Mouse (Mus musculus): Measurements from ENCODE around the gene Sem1. TPM values are rescaled to one million over a fixed set of nuclear protein-coding genes. Genes with fewer than 3 reads are reported as not detected.
"Not testable (repeated sequence)": the region's sequence is repeated elsewhere in the genome, so short reads cannot be mapped to it uniquely, and the experiment has no call there.

Gene Sem1
- polyA plus RNA-seq, 1 experiment from 2014 or later = 211 TPM

DNA sequence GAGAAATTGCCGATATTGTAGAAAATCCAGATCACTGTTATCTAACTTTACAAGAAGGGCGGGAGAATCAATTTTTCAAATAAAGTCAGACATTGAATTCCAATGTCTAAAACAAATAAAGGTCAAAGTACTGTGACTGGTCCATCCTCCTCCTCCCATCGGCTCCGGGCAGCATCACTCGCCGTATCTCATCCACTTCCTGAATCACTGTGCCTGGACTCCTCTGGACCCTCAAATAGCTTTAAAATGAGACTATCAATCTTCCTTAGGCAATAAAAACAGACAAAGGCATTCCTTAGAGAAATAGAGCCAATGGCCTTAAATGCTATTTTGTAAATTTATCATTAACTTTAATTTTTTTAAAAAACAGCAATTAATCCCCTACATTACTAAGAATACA lies 26.5 kb downstream of the Sem1 start:
- Histone ChIP-seq H3K27me3 (replicated peaks; ENCODE audit: control insufficient read depth, insufficient read depth, low read length) (no peaks in the 10 kb centered on the region), H3K4me1 (replicated peaks; ENCODE audit: control insufficient read depth, insufficient read depth, low read length) (no peaks in the 10 kb centered on the region), H3K4me2 (replicated peaks; ENCODE audit: low read depth) (no peak overlapping the region), H3K36me3 (ENCODE audit: control insufficient read depth, insufficient read depth) (peaks cover 5% of the 10 kb centered on the region; the same call in 1 of the 2 replicates), H3K9ac (ENCODE audit: low read depth, low read length) (no peak overlapping the region), H3K4me3 (ENCODE audit: low read depth, low read length) (no peak overlapping the region), H3K27ac (ENCODE audit: low read depth, low read length) (no peak overlapping the region), H3K9me3 (ENCODE audit: control insufficient read depth) (no peaks in the 10 kb centered on the region)
- no peak for ATAC-seq
- WGBS = 80% methylated on average over 6 of the region's 6 CpGs
- TF ChIP-seq CTCF (IDR thresholded peaks at IDR 0.05; ENCODE audit: low read depth) = no peak

DNA sequence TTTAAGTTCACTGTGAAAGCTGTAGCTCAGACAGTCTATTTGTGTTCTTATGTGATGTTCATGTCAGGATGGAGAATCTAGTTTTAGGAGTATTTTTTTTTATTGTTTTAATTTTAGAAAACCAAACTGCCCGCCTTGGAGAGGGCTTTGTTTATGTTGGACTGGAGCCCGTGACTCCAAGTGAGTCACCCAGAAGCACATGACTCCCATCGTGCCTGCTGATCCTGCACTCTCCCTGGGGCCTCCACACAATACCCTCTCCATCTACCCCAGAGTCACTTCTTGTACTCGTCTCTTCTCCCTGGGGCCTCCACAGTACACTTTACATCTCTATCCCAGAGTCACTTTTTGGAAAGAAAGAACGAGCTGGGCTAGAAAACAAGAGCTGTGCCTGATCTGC lies 30.5 kb downstream of the Sem1 start:
- WGBS = 49% methylated on average over 5 of the region's 5 CpGs
- H3K36me3 ChIP-seq (ENCODE audit: control insufficient read depth, insufficient read depth) = no peaks in the 10 kb centered on the region
- no peak overlapping the region for H3K4me2 ChIP-seq (replicated peaks; ENCODE audit: low read depth)
- no peaks in the 10 kb centered on the region for H3K4me1 ChIP-seq (replicated peaks; ENCODE audit: control insufficient read depth, insufficient read depth, low read length)
- H3K9me3 ChIP-seq (ENCODE audit: control insufficient read depth) = no peaks in the 10 kb centered on the region
- no peak overlapping the region for H3K4me3 ChIP-seq (ENCODE audit: low read depth, low read length)
- no peak for TF ChIP-seq CTCF (IDR thresholded peaks at IDR 0.05; ENCODE audit: low read depth)
- H3K9ac ChIP-seq (ENCODE audit: low read depth, low read length) = no peak overlapping the region
- no peak for ATAC-seq
- H3K27me3 ChIP-seq (replicated peaks; ENCODE audit: control insufficient read depth, insufficient read depth, low read length) = no peaks in the 10 kb centered on the region
- no peak overlapping the region for H3K27ac ChIP-seq (ENCODE audit: low read depth, low read length)

DNA sequence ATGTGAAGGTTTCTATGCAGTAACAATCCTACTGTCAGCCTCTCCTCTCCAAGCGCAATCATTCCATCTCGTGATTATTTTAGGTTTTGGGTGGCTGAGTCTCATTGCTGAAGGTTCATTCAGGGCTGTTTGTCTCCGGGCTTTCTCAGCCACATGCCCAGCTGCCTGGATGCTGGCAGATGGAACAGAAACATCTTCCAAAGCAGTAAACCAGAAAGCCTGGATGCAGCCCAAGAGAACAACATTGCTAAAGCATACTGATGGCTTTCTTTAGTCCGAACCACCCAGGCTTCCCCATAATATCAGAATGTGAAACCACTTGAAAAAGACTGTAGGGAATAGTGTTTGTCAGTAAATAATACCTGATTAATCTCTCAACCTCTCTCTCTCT lies 34.2 kb downstream of the Sem1 start:
- Histone ChIP-seq H3K4me3 (ENCODE audit: low read depth, low read length) (no peak overlapping the region), H3K27me3 (replicated peaks; ENCODE audit: control insufficient read depth, insufficient read depth, low read length) (no peaks in the 10 kb centered on the region), H3K27ac (ENCODE audit: low read depth, low read length) (no peak overlapping the region), H3K36me3 (ENCODE audit: control insufficient read depth, insufficient read depth) (no peaks in the 10 kb centered on the region), H3K4me2 (replicated peaks; ENCODE audit: low read depth) (no peak overlapping the region), H3K9me3 (ENCODE audit: control insufficient read depth) (no peaks in the 10 kb centered on the region), H3K9ac (ENCODE audit: low read depth, low read length) (no peak overlapping the region), H3K4me1 (replicated peaks; ENCODE audit: control insufficient read depth, insufficient read depth, low read length) (no peaks in the 10 kb centered on the region)
- WGBS = 71% methylated on average over 4 of the region's 4 CpGs
- no peak for TF ChIP-seq CTCF (IDR thresholded peaks at IDR 0.05; ENCODE audit: low read depth)
- no peak for ATAC-seq

DNA sequence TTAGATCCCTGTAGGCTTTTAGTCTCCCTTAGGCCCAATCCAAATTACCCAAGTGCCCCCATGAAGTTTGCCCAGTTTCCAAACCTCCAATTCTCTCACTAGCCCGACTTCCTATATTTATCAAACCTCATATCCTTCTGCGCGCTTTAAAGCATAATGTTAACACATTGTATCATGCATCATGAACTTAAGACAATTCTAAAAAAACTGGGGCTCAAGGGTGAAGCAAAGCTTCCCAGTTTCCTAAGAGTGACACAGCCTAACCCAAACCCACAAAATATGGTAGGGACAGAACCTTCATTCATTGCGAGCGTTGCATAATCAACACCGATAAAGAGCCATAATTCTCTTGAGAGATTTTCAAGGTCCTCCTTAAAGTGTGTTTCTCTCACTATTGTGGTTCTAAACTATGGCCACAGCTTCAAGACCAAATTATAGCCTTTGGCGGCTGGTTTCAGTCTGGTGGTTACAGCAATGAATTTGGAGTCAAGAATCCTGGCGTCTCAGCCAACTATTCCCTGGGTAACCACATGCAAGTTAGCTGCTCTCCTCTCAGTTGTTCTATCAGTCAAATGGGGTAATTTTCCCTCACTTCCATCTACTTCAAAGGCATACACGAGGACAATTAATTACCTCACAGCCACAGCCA lies 34.7 kb downstream of the Sem1 start:
- no peak overlapping the region for H3K4me3 ChIP-seq (ENCODE audit: low read depth, low read length)
- no peak for ATAC-seq
- no peak overlapping the region for H3K27ac ChIP-seq (ENCODE audit: low read depth, low read length)
- H3K4me2 ChIP-seq (replicated peaks; ENCODE audit: low read depth) = no peak overlapping the region
- no peaks in the 10 kb centered on the region for H3K9me3 ChIP-seq (ENCODE audit: control insufficient read depth)
- H3K36me3 ChIP-seq (ENCODE audit: control insufficient read depth, insufficient read depth) = no peaks in the 10 kb centered on the region
- H3K9ac ChIP-seq (ENCODE audit: low read depth, low read length) = no peak overlapping the region
- WGBS = 87% methylated on average over 9 of the region's 9 CpGs
- H3K4me1 ChIP-seq (replicated peaks; ENCODE audit: control insufficient read depth, insufficient read depth, low read length) = no peaks in the 10 kb centered on the region
- no peaks in the 10 kb centered on the region for H3K27me3 ChIP-seq (replicated peaks; ENCODE audit: control insufficient read depth, insufficient read depth, low read length)
- no peak for TF ChIP-seq CTCF (IDR thresholded peaks at IDR 0.05; ENCODE audit: low read depth)

DNA sequence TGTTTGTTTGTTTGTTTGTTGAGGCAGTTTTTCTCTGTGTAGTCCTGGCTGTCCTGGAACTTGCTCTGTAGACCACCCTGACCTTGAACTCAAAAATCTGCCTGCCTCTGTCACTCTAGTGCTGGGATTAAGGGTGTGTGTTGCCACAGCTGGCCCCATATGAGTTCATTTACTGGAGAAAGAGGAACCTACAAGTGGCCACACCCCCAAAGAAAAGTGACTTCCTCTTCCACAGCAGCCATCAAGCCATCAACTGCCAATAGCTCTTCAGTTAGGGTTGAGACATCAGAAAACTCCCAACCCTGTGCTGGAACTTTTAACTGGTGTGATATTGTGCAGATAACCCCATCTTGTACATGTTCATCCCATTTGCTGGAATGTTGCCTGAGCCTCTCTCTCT lies 36.3 kb downstream of the Sem1 start:
- Histone ChIP-seq H3K36me3 (ENCODE audit: control insufficient read depth, insufficient read depth) (no peaks in the 10 kb centered on the region), H3K4me3 (ENCODE audit: low read depth, low read length) (no peak overlapping the region), H3K4me2 (replicated peaks; ENCODE audit: low read depth) (no peak overlapping the region), H3K9me3 (ENCODE audit: control insufficient read depth) (no peaks in the 10 kb centered on the region), H3K27me3 (replicated peaks; ENCODE audit: control insufficient read depth, insufficient read depth, low read length) (no peaks in the 10 kb centered on the region), H3K27ac (ENCODE audit: low read depth, low read length) (no peak overlapping the region), H3K9ac (ENCODE audit: low read depth, low read length) (no peak overlapping the region), H3K4me1 (replicated peaks; ENCODE audit: control insufficient read depth, insufficient read depth, low read length) (no peaks in the 10 kb centered on the region)
- ATAC-seq = no peak
- TF ChIP-seq CTCF (IDR thresholded peaks at IDR 0.05; ENCODE audit: low read depth) = no peak

DNA sequence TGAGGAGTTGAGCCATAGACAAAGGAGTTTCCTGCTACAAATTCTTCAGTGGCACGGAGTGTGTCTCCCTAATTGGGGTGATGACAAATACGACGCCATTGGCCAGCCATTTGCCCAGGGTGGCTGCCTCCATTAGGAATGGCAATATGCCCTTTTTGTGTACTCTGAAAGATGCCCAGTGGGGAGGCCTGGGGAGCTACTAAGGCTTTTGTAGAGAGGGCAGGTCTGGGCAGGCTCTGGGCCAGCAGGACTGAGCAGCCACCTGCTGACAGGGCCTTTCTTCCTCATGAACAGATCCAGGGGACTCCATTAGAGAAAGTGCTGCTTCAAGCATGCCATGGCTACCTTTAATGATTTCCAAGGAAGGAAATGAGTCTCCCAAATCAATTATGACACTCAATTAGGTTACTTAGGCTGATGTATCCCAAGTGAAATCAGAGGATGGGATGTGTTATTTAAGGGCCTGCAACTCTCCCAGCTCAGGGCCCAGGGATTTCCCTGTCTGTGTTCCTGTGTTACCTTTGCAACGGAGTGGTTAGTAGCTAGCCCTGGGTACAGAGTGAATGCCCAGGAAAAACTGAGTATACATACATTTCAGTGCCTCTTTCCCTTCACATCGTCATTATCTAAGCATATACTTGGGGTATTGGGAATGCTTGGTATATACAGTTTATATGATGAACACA lies 41.5 kb downstream of the Sem1 start:
- Histone ChIP-seq H3K4me1 (replicated peaks; ENCODE audit: control insufficient read depth, insufficient read depth, low read length) (no peaks in the 10 kb centered on the region), H3K9ac (ENCODE audit: low read depth, low read length) (no peak overlapping the region), H3K4me2 (replicated peaks; ENCODE audit: low read depth) (no peak overlapping the region), H3K36me3 (ENCODE audit: control insufficient read depth, insufficient read depth) (no peaks in the 10 kb centered on the region), H3K27me3 (replicated peaks; ENCODE audit: control insufficient read depth, insufficient read depth, low read length) (no peaks in the 10 kb centered on the region), H3K4me3 (ENCODE audit: low read depth, low read length) (no peak overlapping the region), H3K27ac (ENCODE audit: low read depth, low read length) (no peak overlapping the region), H3K9me3 (ENCODE audit: control insufficient read depth) (no peaks in the 10 kb centered on the region)
- 78% methylated on average over 5 of the region's 5 CpGs for WGBS
- no peak for ATAC-seq
- no peak for TF ChIP-seq CTCF (IDR thresholded peaks at IDR 0.05; ENCODE audit: low read depth)

DNA sequence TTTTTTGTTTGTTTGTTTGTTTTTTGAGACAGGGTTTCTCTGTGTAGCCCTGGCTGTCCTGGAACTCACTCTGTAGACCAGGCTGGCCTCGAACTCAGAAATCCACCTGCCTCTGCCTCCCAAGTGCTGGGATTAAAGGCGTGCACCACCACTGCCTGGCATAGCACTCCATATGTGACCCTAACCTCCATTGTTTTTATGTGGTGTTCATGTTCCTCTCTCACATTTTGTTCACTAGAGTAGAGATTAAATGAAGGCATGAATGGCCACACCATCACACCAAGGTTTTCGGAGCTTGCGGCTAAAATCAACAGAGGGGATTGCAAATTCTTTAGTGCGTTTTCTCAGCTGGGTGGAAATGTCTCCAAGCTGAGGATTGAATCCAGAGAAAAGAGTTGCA lies 42.1 kb downstream of the Sem1 start:
- not testable (repeated sequence) for H3K4me2 ChIP-seq (replicated peaks; ENCODE audit: low read depth); H3K9me3 ChIP-seq (ENCODE audit: control insufficient read depth); H3K27me3 ChIP-seq (replicated peaks; ENCODE audit: control insufficient read depth, insufficient read depth, low read length); H3K36me3 ChIP-seq (ENCODE audit: control insufficient read depth, insufficient read depth); H3K9ac ChIP-seq (ENCODE audit: low read depth, low read length); ATAC-seq; H3K27ac ChIP-seq (ENCODE audit: low read depth, low read length); H3K4me3 ChIP-seq (ENCODE audit: low read depth, low read length); H3K4me1 ChIP-seq (replicated peaks; ENCODE audit: control insufficient read depth, insufficient read depth, low read length)
- WGBS = 93% methylated on average over 5 of the region's 5 CpGs

All from intestine, postnatal 0 days (tissue).